Mouse (Mus musculus) intestine, embryonic 14.5 days (tissue): ENCODE measurements around the gene Ankrd61. TPM values are rescaled to one million over a fixed set of nuclear protein-coding genes. Genes with fewer than 3 reads are reported as not detected.
A peak's percentile ranks its signal among the peaks of the same experiment; 100 is the strongest.

Experiments used
- ATAC-seq: fragments of 200-750 bp; cut with Nextera tagmentation; replicated peaks from 2 replicates; pipeline ENCODE4 v1.8.0; 2017; ENCODE audit warnings: low read depth, moderate number of reproducible peaks, moderate TSS enrichment, moderate library complexity; ENCODE audit not compliant: low FRiP score, low TSS enrichment
- DNase-seq: peaks from one replicate; pipeline ENCODE4 v3.0.0-alpha.2; 2018; ENCODE audit warnings: low spot score
- H3K27ac ChIP-seq: fragments of 300-500 bp; sonication (generic); 2 replicates; pipeline ENCODE4 v1.5.1; 2014; ENCODE audit warnings: low read depth, mild to moderate bottlenecking, control low read depth
- H3K27me3 ChIP-seq: fragments of 300-500 bp; sonication (generic); replicated peaks from 2 replicates; pipeline ENCODE4 v1.6.1; 2014; ENCODE audit warnings: low read length, control low read depth; ENCODE audit not compliant: control insufficient read depth, insufficient read depth
- H3K36me3 ChIP-seq: fragments of 300-500 bp; sonication (generic); 2 replicates; pipeline ENCODE4 v1.6.1; 2014; ENCODE audit warnings: low read length, control low read depth; ENCODE audit not compliant: control insufficient read depth, insufficient read depth
- H3K4me1 ChIP-seq: fragments of 300-500 bp; sonication (generic); replicated peaks from 2 replicates; pipeline ENCODE4 v1.6.1; 2014; ENCODE audit warnings: low read length, control low read depth, mixed read lengths; ENCODE audit not compliant: control insufficient read depth, insufficient read depth
- H3K4me2 ChIP-seq: fragments of 300-500 bp; sonication (generic); 2 replicates; pipeline ENCODE4 v1.6.1; 2014; ENCODE audit warnings: low read length
- H3K4me3 ChIP-seq: fragments of 300-500 bp; sonication (generic); 2 replicates; pipeline ENCODE4 v1.5.1; 2014; ENCODE audit warnings: low read depth, low read length, control low read depth, mixed read lengths
- H3K9ac ChIP-seq: fragments of 300-500 bp; sonication (generic); 2 replicates; pipeline ENCODE4 v1.6.1; 2014; ENCODE audit warnings: mild to moderate bottlenecking, low read length
- H3K9me3 ChIP-seq: fragments of 300-500 bp; sonication (generic); 2 replicates; pipeline ENCODE4 v1.6.1; 2016; ENCODE audit warnings: low read length, control low read depth; ENCODE audit not compliant: control insufficient read depth
- WGBS: fragments of 180-500 bp; shearing (Covaris S2); extraction: QIAGEN DNeasy Blood & Tissue Kit; methylation state at CpG from one replicate; pipeline ENCODE4 v1.1.7; 2014; 5-methylcytosine and 5-hydroxymethylcytosine counted together
- polyA plus RNA-seq: library from polyadenylated mRNA; unstranded; fragments of >200 nt; fragmentation: Nextera tagmentation; extraction: Ambion mirVana; gene quantifications from 2 replicates; pipeline ENCODE4 v1.2.1, GENCODE M21; 2014

Gene Ankrd61
- polyA plus RNA-seq, result 0.20 and 0.23 TPM in 2 replicates

DNA sequence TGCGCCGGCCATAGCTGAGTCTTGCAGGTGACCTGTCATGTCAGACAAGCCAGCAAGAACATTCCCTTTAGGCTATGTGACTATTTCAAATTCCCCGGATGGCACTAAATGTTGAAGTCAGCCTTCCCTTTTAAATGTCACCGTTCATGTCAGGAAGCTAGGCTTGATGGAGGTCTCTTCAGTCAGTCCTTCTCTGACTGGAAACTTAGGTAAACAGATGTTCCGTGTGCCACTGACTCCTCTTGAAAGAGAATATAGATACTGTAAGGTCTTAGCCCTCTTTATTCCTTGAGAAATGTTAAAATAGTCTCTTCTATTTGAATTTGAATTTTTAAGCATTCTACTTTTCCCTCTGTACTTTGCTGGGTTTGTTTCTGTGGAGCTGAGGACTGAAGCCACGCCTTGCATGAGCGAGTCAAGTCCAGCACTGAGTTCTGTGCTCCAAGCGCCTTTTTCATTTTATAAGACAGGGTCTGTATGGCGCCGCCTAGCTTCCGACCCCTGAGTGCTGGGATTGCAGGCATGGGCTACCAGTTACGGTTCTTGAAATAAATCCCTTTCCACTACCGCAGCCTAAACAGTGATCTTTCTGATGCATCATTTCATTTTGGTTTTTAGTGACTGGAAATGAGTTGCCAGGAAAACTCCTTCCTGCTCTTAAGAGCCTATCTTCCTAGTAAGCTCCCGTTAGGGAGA, at the start of gene Ankrd61:
Ankrd61 (minus strand) TSS at position 51 of the 696 bp plus-strand sequence.
- DNase-seq (no peak), ATAC-seq (no peak)
- H3K4me1 ChIP-seq, result no peaks in the 10 kb centered on the region
- H3K36me3 ChIP-seq, result peaks cover 70% of the 10 kb centered on the region
- no peak within 1 kb of the TSS for H3K27ac ChIP-seq
- H3K9me3 ChIP-seq, result no peaks in the 10 kb centered on the region
- H3K27me3 ChIP-seq, result no peaks in the 10 kb centered on the region
- no peak within 1 kb of the TSS for H3K4me2 ChIP-seq
- H3K4me3 ChIP-seq, result no peak within 1 kb of the TSS
- no peak within 1 kb of the TSS for H3K9ac ChIP-seq
- 87% methylated on average over 14 of the region's 14 CpGs for WGBS

DNA sequence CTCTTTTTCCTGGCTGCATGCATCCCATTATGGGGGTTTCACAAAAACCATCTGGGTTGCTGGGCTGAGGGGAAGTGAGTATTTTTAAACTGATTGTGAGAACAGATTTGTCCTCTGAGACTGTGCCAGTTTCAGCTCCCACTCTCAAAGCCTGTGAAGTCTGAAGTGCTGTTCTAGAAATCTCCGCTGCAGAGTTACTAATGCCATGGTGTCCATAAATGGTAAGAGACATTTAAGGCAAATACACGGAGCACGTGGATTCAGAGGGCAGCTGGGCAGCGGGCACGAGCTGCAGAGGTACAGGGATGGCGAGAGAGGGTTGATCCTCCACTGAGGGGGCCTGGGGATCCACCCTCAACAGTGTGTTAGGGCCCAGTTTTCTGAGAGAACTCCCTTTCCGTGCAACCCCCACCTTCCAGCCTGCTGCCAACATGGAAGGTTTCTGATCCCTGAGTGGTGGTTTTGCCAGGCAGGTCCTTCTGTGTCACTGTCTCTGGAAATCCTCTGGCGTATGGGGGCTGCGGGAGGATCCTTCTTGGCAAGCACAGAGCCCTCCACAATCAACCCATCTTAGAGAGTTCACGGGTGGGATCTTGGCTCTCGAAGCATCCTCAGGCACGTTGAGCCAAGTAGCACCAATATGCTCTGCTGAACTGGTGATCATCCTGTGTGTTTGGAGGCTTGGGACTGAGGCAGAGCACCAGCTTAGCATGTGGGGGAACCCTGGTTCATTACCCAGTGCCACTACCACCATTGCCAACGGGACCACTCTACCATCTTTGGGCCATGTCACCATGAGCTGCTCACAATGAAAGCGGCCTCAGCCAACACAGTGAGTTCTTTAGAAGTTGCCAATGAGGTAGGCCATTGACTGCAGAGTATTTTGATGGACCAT, 46.0 kb upstream of the Ankrd61 start:
- H3K27me3 ChIP-seq, result no peaks in the 10 kb centered on the region
- no peak overlapping the region for H3K27ac ChIP-seq
- no peaks in the 10 kb centered on the region for H3K36me3 ChIP-seq
- WGBS, result 90% methylated on average over 14 of the region's 14 CpGs
- no peak for ATAC-seq
- H3K9me3 ChIP-seq, result no peaks in the 10 kb centered on the region
- H3K4me3 ChIP-seq, result no peak overlapping the region
- no peak overlapping the region for H3K4me2 ChIP-seq
- no peaks in the 10 kb centered on the region for H3K4me1 ChIP-seq
- no peak for DNase-seq
- H3K9ac ChIP-seq, result no peak overlapping the region

DNA sequence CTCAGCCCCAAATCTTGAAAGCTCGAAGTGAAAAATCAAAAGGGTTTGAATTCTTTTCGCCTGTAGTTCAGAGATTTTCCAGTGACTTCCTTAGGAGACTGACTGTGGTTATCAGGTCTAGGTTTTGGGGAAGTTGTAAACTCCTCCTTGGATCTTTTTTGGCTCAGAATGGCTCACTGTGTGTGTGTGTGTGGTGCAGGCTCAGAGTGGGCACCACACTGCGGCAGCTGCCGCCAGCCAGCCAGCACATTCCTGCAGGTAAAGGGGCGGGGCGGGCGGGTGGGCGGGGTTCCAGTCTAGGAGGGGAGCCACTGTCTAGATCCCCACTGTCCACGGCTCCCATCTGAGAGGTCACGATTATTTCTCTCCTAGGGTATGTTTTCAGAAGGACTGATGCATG, 44.1 kb upstream of the Ankrd61 start:
- Histone ChIP-seq H3K36me3 (no peaks in the 10 kb centered on the region), H3K4me1 (no peaks in the 10 kb centered on the region), H3K4me2 (no peak overlapping the region), H3K27me3 (no peaks in the 10 kb centered on the region), H3K4me3 (no peak overlapping the region), H3K9ac (no peak overlapping the region), H3K27ac (no peak overlapping the region), H3K9me3 (no peaks in the 10 kb centered on the region)
- DNase-seq, result no peak
- ATAC-seq, result peak; percentile 23; the same call in 1 of the 2 replicates
- 25% methylated on average over 10 of the region's 10 CpGs for WGBS

DNA sequence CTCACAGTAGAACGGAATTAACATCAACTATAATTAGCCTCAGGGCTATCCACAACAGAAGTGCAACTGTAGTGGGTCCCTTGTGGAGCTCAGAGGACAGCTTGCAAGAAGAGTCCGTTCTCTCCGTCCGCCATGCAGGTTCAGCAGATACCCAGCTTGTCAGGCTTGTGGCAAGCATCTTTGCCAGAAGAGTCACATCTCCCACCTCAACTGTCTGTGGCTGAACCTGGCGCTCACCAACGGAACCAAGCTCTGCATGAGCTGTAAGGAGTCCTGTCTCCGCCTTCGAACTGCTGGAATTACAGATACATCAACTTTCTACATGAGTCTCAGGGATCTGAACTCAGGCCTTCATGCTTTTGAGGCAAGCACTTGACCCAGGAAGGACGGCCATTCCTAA, 38.7 kb upstream of the Ankrd61 start:
- no peaks in the 10 kb centered on the region for H3K4me1 ChIP-seq
- H3K9ac ChIP-seq, result no peak overlapping the region
- no peaks in the 10 kb centered on the region for H3K27me3 ChIP-seq
- H3K27ac ChIP-seq, result no peak overlapping the region
- peaks cover 8% of the 10 kb centered on the region; the same call in 1 of the 2 replicates for H3K36me3 ChIP-seq
- no peak for ATAC-seq
- no peaks in the 10 kb centered on the region for H3K9me3 ChIP-seq
- H3K4me2 ChIP-seq, result no peak overlapping the region
- DNase-seq, result no peak
- H3K4me3 ChIP-seq, result no peak overlapping the region
- WGBS, result 84% methylated on average over 9 of the region's 9 CpGs

DNA sequence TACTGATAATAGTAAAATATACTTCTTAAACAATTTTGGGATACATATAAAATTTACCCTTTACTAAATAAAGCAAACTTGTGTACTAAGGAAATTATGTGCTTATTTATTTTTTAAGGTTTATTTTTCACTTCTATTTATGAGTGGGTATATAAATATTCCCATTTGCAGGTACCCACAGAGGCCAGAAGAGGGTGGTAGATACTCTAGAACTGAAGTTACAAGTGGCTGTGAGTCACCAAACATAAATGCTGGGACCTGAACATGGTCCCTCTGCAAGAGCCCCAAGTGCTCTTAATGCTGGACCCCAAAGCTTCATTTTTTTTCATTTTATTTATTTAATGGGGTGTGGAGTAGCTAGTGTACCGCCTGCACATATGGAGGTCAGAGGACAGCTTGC, 36.4 kb upstream of the Ankrd61 start:
- Histone ChIP-seq H3K4me2 (no peak overlapping the region), H3K9ac (no peak overlapping the region), H3K9me3 (no peaks in the 10 kb centered on the region), H3K4me3 (no peak overlapping the region), H3K27ac (no peak overlapping the region), H3K36me3 (peaks cover 28% of the 10 kb centered on the region), H3K27me3 (no peaks in the 10 kb centered on the region), H3K4me1 (no peaks in the 10 kb centered on the region)
- WGBS, result 76% methylated on average over 1 of the region's 1 CpGs
- ATAC-seq (no peak), DNase-seq (no peak)

DNA sequence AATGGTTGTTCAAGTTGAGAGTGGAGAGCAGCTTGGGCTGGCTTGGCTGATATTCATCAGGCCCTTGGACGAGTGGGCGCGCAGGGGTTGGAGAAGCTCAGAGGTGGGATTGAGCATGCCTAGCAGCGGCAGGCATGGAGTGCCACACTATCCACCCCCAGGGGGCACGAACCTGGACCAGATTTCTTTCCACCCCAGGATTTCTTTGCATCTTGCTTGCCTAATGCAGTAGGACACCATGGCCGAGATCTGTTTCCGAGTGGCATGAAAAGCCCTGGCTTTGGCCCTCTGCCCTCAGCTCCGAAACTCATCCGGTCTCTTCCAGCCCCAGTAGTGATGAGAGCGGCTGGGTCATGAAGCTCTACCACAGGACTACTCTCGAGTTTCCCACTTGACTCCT, 35.9 kb upstream of the Ankrd61 start:
- Histone ChIP-seq H3K4me3 (no peak overlapping the region), H3K9me3 (no peaks in the 10 kb centered on the region), H3K27ac (no peak overlapping the region), H3K4me1 (no peaks in the 10 kb centered on the region), H3K27me3 (no peaks in the 10 kb centered on the region), H3K36me3 (peaks cover 33% of the 10 kb centered on the region), H3K9ac (no peak overlapping the region), H3K4me2 (no peak overlapping the region)
- DNase-seq, result no peak
- 86% methylated on average over 11 of the region's 11 CpGs for WGBS
- no peak for ATAC-seq

DNA sequence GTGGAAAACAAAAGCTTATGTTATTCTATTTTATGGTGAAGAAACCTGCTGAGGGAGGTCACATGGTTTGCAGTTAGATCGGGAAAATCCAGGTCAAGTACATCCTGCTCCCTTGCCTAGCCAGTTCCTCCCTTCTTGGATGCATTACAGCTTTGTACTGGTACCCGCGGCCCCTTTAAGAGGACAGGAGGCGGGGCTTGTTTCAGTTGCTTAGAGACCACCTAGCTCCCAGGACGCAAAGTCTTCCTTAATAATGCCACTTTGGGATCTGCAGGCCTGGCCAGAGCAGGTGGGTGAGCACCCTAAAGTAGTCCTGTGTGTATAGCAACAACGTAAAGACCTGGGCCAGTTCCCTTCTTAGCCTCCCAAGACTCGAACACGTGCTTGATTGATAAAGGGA, 35.3 kb upstream of the Ankrd61 start, which contains the start of gene Rsph10b:
Rsph10b (plus strand) TSS at position 205 of the 400 bp plus-strand sequence.
- Histone ChIP-seq H3K4me1 (no peaks in the 10 kb centered on the region), H3K9me3 (no peaks in the 10 kb centered on the region), H3K9ac (no peak within 1 kb of the TSS), H3K4me3 (no peak within 1 kb of the TSS), H3K36me3 (peaks cover 38% of the 10 kb centered on the region), H3K27me3 (no peaks in the 10 kb centered on the region), H3K4me2 (no peak within 1 kb of the TSS), H3K27ac (no peak within 1 kb of the TSS)
- WGBS, result 13% methylated on average over 8 of the region's 8 CpGs
- ATAC-seq, result no peak
- no peak for DNase-seq

DNA sequence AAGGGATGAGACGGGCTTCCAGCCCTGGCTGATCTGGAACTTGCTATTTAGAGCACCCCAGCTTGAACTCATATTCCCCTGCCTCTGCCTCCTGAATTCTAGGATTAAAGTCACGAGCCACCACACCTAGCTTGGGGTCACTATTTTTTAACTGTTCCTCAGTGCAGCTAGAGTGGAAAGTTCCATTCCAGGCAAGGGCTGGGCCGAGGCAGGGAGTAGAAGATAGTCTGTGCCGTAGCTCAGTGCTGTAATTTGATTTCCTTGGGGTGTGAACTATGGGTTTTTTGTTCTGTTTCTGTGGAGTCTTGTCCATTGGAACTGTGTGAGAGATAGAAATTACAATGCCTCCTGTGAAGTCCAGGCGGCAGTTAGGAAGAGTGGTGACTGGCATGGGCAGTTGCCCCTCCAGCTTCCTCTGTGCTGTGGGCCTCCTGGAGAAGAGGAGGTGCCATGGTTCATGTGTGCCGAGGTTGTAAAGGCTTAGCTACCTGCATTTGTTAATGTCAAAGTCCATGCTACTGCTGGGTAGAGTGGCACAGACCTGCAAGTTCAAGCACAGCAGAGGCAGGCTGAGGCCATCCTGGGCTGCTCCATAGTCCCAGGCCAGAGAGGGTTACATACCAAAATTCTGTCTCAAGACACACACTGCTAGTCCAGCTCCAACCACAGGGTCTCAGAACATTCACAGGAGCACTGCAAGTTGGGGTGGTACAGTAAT, 34.5 kb upstream of the Ankrd61 start:
- H3K4me1 ChIP-seq, result no peaks in the 10 kb centered on the region
- no peaks in the 10 kb centered on the region for H3K9me3 ChIP-seq
- peaks cover 39% of the 10 kb centered on the region for H3K36me3 ChIP-seq
- H3K27ac ChIP-seq, result no peak overlapping the region
- no peak overlapping the region for H3K4me2 ChIP-seq
- ATAC-seq (no peak), DNase-seq (no peak)
- H3K4me3 ChIP-seq, result no peak overlapping the region
- no peaks in the 10 kb centered on the region for H3K27me3 ChIP-seq
- H3K9ac ChIP-seq, result no peak overlapping the region
- WGBS, result 82% methylated on average over 6 of the region's 6 CpGs
